Mouse (Mus musculus) liver, adult 2 months (tissue): ENCODE results near the gene Cry2. TPM values are rescaled to one million over a fixed set of nuclear protein-coding genes. Genes with fewer than 3 reads are reported as not detected.

Experiments used
- DNase-seq: peaks from one replicate; pipeline ENCODE4 v3.0.0-alpha.2; 2011; ENCODE audit warnings: low read depth, low spot score; ENCODE audit errors: extremely low read depth
- H3K27ac ChIP-seq: fragments of 200-500 bp; replicated peaks from 2 replicates; pipeline ENCODE4 v1.5.1; 2012; ENCODE audit warnings: low read depth, mild to moderate bottlenecking, control low read depth, inconsistent platforms, low read length; ENCODE audit not compliant: insufficient read depth
- H3K27me3 ChIP-seq: fragments of 200-500 bp; 2 replicates; pipeline ENCODE4 v1.6.1; 2012; ENCODE audit warnings: mild to moderate bottlenecking, moderate library complexity, low read length, inconsistent platforms; ENCODE audit not compliant: control insufficient read depth, insufficient read depth
- H3K36me3 ChIP-seq: fragments of 200-500 bp; 2 replicates; pipeline ENCODE4 v1.6.1; 2012; ENCODE audit warnings: low read length, inconsistent platforms; ENCODE audit not compliant: control insufficient read depth, insufficient read depth
- H3K4me1 ChIP-seq: fragments of 200-500 bp; 2 replicates; pipeline ENCODE4 v1.6.1; 2011; ENCODE audit warnings: low read length; ENCODE audit not compliant: control insufficient read depth, insufficient read depth
- H3K4me3 ChIP-seq: fragments of 200-500 bp; 2 replicates; pipeline ENCODE4 v1.5.1; 2011; ENCODE audit warnings: low read depth, mild to moderate bottlenecking, control low read depth, low read length, moderate library complexity; ENCODE audit not compliant: insufficient read depth
- H3K79me2 ChIP-seq: fragments of 200-500 bp; 2 replicates; pipeline ENCODE4 v1.6.1; 2012; ENCODE audit warnings: inconsistent platforms, mild to moderate bottlenecking, low read length, moderate library complexity; ENCODE audit not compliant: control insufficient read depth, insufficient read depth
- H3K9ac ChIP-seq: fragments of 200-500 bp; 2 replicates; pipeline ENCODE4 v1.6.1; 2012; ENCODE audit warnings: low read depth, mild to moderate bottlenecking, control low read depth, inconsistent platforms, low read length
- CTCF ChIP-seq: fragments of 200-500 bp; IDR thresholded peaks from 2 replicates; pipeline ENCODE4 v1.5.1; 2011; ENCODE audit warnings: low read depth, low read length, control low read depth
- POLR2A ChIP-seq: fragments of 200-500 bp; IDR thresholded peaks from 2 replicates; pipeline ENCODE4 v1.6.1; 2011; ENCODE audit warnings: low read length, control low read depth; ENCODE audit not compliant: insufficient read depth; ENCODE audit errors: extremely low read depth
- WGBS: fragments of 180-500 bp; shearing (Covaris S2); methylation state at CpG from one replicate; pipeline ENCODE4 v1.1.7; 2018; 5-methylcytosine and 5-hydroxymethylcytosine counted together
- polyA plus RNA-seq: library from polyadenylated mRNA; depleted of rRNA; stranded (reverse); fragments of >200 nt; gene quantifications from 2 replicates; pipeline ENCODE4 v1.2.3, GENCODE M21; 2012
- total RNA-seq: library from RNA; depleted of rRNA; stranded (reverse); fragments of >200 nt; gene quantifications from 2 replicates; pipeline ENCODE4 v1.2.3, GENCODE M21; 2014

The Cry2 gene
- total and polyA plus RNA-seq, 2 experiments, result 17.1 to 20.5 TPM

- Histone ChIP-seq H3K79me2 (no peaks in the 10 kb centered on the region), H3K4me1 (peaks cover 43% of the 10 kb centered on the region), H3K36me3 (peaks cover 42% of the 10 kb centered on the region), H3K27ac (peak overlapping the region; percentile 83), H3K27me3 (no peaks in the 10 kb centered on the region), H3K4me3 (no peak overlapping the region), H3K9ac (peak overlapping the region; percentile 33; the same call in 1 of the 2 replicates)
- peak; percentile 62 for DNase-seq
- 54% methylated on average over 10 of the region's 10 CpGs for WGBS
- no peak for TF ChIP-seq POLR2A
- peak; percentile 43 for TF ChIP-seq CTCF
Measured at GRCm38 (mm10) chr2:92422388-92423135, 11.3 kb downstream of the Cry2 start.

- Histone ChIP-seq H3K4me3 (no peak overlapping the region), H3K27ac (peak overlapping the region; percentile 83), H3K9ac (peak overlapping the region; percentile 25), H3K27me3 (no peaks in the 10 kb centered on the region), H3K36me3 (peaks cover 42% of the 10 kb centered on the region), H3K4me1 (peaks cover 43% of the 10 kb centered on the region), H3K79me2 (no peaks in the 10 kb centered on the region)
- WGBS, result 27% methylated on average over 7 of the region's 7 CpGs
- no peak for TF ChIP-seq POLR2A
- TF ChIP-seq CTCF, result no peak
- peak; percentile 99 for DNase-seq
Measured at GRCm38 (mm10) chr2:92421723-92422387, 12.0 kb downstream of the Cry2 start.

DNA sequence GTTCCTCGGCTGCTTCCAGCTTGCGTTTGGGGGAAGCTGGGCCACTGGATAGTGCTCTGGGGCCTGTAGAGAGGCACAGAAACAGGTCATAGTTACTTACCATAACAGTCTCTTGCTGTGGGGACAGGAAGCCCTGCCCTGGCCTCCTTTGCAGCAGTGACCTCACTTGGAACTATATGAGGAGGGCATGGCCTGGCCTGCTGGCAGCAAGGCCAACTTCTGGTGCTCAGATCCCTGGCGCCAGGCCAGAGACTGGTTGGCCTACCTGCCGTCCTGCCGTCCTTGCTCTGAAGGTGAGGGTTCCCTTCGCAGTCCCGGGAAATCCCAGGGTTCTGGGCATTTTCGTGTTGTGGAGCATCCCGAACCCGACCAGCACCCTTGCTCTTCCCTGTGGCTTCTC, 22.1 kb downstream of the Cry2 start:
- DNase-seq, result peak; percentile 64
- 50% methylated on average over 10 of the region's 10 CpGs for WGBS
- TF ChIP-seq POLR2A (no peak), CTCF (no peak)
- Histone ChIP-seq H3K9ac (no peak overlapping the region), H3K36me3 (peaks cover 62% of the 10 kb centered on the region), H3K4me3 (no peak overlapping the region), H3K27ac (no peak overlapping the region), H3K4me1 (no peaks in the 10 kb centered on the region), H3K79me2 (no peaks in the 10 kb centered on the region), H3K27me3 (no peaks in the 10 kb centered on the region)

GRCm38 (mm10) chr2:92408309-92409045, 25.4 kb downstream of the Cry2 start:
- Histone ChIP-seq H3K36me3 (peaks cover 48% of the 10 kb centered on the region), H3K27ac (no peak overlapping the region), H3K79me2 (no peaks in the 10 kb centered on the region), H3K9ac (no peak overlapping the region), H3K4me1 (no peaks in the 10 kb centered on the region), H3K4me3 (no peak overlapping the region), H3K27me3 (no peaks in the 10 kb centered on the region)
- no peak for TF ChIP-seq CTCF
- no peak for TF ChIP-seq POLR2A
- no peak for DNase-seq
- 92% methylated on average over 18 of the region's 18 CpGs for WGBS

GRCm38 (mm10) chr2:92405687-92406086, 28.2 kb downstream of the Cry2 start:
- no peak overlapping the region for H3K4me3 ChIP-seq
- no peak overlapping the region for H3K9ac ChIP-seq
- H3K4me1 ChIP-seq, result peaks cover 3% of the 10 kb centered on the region; the same call in 1 of the 2 replicates
- 98% methylated on average over 7 of the region's 7 CpGs for WGBS
- no peak overlapping the region for H3K27ac ChIP-seq
- no peaks in the 10 kb centered on the region for H3K79me2 ChIP-seq
- no peak for DNase-seq
- TF ChIP-seq CTCF (no peak), POLR2A (no peak)
- peaks cover 29% of the 10 kb centered on the region for H3K36me3 ChIP-seq
- peaks cover 2% of the 10 kb centered on the region; the same call in 1 of the 2 replicates for H3K27me3 ChIP-seq
